Mouse (Mus musculus): ENCODE measurements at regions not wholly inside any gene's neighbourhood (a gene's known extent, or its start where the extent isn't known, plus 50 kb on each side); places are given as distances from the start of the nearest gene placed in this dataset.

- TF ChIP-seq CTCF (conservative IDR thresholded peaks at IDR 0.05; ENCODE audit: low read length) (no peak), POU5F1 (IDR thresholded peaks at IDR 0.05; ENCODE audit: borderline replicate concordance, low read length) (no peak), NANOG (IDR thresholded peaks at IDR 0.05; ENCODE audit: borderline replicate concordance, low read length) (no peak)
Measured at GRCm38 (mm10) chr3:46848400-46848983, 400.5 kb upstream of the Pabpc4l start.
